Mouse (Mus musculus) spleen, embryonic (tissue): ENCODE measurements around the gene Morf4l1.
"Not testable (repeated sequence)": the region's sequence is repeated elsewhere in the genome, so short reads cannot be mapped to it uniquely, and the experiment has no call there.

Source experiments
- CTCF ChIA-PET: fragments of 350-600 bp; sonication (Branson Sonifier 250); formaldehyde crosslinking; loops from one replicate; lab custom pipeline; 2022; lab: Charles Lee

The Morf4l1 gene

DNA sequence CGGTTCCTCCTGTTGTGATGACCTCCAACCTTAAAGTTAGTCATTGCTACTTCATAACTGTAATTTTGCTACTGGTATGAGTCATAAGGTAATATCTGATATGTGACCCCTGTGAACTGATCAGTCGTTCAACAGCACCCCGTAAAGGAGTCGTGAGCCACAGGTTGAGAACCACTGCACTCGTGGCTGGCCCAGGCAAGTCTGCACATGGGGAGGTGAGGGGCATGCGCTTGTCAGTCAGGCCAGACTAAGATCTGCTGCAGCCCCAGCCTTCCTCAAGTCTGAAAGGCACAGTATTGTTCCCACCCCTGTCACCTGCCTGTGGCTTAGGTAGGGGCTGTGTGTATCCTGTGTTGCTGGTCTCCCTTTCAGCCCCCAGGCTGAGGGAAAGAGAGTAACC lies 45.8 kb downstream of the Morf4l1 start:
- CTCF ChIA-PET: interaction anchor here (0.6 kb wide), 1 partner anchor 1587 kb away, joined by 3 read pairs; no protein-coding TSS in a partner anchor

DNA sequence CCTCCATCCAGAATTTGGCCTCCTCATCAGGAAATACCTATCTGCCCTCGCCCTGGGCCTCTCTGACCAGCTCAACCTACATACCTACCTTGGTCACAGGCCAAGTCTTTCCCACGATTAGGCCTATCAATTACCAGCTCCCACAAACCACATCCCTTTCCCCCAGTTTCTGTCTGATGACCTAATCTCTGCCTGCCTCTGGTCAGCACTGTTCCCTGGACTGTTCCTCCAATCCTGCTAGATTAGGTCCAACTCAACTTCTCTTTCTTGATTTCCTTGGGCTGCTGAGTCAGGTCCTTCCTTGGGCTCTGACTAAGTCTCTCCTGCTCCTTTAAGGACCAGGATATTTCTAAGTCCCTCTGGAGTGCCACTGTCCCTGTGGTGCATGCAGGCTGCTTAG lies 47.2 kb downstream of the Morf4l1 start:
- CTCF ChIA-PET: interaction anchor here (0.7 kb wide), 1 partner anchor 31 kb away, joined by 3 read pairs; no protein-coding TSS in a partner anchor

DNA sequence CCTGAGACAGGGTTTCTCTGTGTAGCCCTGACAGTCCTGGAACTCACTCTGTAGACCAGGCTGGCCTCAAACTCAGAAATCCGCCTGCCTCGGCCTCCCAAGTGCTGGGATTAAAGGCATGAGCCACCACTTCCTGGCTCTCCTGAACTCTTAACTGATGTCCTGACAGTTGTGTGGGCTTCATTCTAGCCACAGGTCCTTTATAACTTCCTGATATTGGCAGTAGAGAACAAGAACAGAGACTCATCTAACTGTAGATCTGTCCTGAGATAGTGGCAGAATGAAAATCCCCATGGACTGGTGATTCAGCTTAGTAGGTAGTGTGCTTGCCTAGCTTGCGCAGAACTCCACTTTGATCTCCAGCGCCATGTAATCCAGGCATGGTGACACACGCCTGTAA lies 53.6 kb downstream of the Morf4l1 start:
- CTCF ChIA-PET: interaction anchor here (0.6 kb wide), 1 partner anchor 13 kb away, joined by 4 read pairs; no protein-coding TSS in a partner anchor

DNA sequence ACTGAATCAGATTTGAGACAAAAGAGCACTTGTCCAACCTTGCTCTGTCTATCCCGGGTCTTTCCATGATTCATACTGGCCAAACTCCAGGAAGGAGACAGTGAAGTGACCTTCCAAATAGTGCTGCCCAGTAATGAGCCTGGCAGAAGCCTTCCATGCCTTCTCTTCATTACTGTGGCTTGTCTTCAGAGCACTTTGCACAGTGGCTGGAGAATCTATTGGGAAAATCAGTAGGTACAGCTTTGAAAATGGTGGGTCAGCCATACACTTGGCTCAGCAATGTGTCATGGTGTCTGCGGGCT lies 54.0 kb downstream of the Morf4l1 start:
- CTCF ChIA-PET: interaction anchor here (0.6 kb wide), 1 partner anchor 13 kb away, joined by 4 read pairs; no protein-coding TSS in a partner anchor

DNA sequence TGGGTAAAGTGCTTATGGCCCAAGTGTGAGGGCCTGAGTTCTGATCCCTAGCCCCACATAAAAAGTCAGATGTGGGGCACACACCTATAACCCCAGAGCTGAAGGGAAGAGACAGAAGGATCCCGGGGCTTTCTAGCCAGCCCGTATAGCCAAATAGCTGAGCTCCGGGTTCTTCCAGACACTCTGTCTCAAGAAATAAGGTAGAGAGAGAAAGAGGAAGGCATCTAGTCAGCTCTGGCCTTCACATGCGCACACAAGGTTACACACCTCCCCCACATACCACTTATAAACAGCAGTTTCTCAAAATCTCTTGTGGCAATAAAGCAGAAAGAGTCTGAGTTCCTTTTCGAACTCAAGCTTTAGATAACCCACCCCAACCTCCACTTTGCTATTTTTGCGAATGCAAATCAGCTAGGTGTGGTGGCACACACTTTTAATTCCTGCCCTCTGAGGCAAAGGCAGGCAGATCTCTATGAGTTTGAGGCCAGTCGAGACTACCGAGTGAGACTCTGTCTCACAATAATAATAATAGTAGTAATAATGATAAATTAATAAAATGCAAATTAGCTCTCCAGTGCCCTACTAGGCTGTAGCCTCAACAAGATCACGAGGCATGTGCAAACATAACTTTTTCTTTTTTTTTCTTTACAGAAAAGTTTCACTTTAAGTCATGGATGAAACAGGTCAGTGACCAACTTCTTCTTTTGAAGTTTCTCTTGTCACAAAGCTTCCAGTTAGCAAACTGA lies 54.6 kb downstream of the Morf4l1 start:
- CTCF ChIA-PET: interaction anchor here (0.6 kb wide), 1 partner anchor 10 kb away, joined by 6 read pairs; no protein-coding TSS in a partner anchor

DNA sequence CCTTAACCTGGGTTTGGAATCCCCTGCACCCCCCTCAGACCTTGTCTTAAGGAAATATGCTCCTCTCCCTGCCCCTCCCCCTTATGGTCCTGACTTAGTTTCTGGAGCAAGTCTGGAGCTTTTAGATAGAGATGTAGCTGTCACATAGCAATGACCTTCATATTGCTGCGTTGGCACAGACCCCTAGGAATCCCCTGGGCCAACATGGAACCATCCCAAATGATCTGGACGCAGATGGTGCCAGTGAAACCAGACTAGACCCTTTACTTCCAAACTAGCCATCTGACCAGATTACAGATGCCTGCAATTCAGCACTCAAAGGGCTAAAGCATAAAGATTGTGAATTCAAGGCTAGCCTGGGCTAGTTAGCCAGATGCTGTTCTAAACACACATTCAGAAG lies 57.9 kb downstream of the Morf4l1 start:
- CTCF ChIA-PET: no interaction called here

DNA sequence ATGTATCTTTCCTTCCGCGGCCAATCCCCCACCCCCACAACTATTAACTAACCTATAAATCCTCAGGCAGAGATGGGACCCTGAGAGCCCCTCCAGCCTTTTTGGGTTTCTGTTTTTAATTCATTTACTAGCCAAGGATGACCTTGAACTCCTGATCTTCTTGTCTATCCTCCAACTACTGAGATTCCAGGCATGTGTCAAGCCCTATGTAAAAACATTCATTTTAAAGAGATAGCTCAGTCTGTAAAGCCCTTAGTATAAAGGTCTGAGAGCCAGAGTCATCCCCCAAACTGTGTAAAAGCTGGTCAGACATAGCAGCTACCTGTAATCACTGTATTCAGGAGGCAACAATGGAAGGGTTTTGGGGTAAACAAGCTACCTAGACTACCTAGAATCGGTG lies 58.7 kb downstream of the Morf4l1 start:
- CTCF ChIA-PET: interaction anchor here (1.0 kb wide), 1 partner anchor 228 kb away, joined by 3 read pairs; no protein-coding TSS in a partner anchor

DNA sequence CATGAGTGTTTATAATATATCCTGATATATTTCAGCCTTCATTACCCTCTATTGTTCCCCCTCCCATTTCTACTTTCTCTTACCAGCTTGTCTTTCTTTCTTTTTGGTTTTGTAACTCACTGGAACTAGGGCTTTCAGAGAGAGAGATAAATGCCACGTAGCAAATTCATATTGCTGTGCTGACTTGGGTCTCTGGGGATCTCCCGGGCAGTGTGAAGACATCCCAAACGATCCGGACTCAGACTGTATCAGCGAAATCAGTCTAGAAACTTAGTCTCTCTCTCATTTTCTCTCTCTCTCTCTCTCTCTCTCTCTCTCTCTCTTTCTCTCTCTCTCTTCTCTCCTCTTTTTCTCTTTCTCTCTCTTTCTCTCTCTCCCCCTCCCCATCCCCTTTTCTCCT lies 59.2 kb downstream of the Morf4l1 start:
- CTCF ChIA-PET: interaction anchor here (0.6 to 1.0 kb wide), 2 partner anchors 16 to 228 kb away, joined by 3 to 5 read pairs; no protein-coding TSS in a partner anchor

DNA sequence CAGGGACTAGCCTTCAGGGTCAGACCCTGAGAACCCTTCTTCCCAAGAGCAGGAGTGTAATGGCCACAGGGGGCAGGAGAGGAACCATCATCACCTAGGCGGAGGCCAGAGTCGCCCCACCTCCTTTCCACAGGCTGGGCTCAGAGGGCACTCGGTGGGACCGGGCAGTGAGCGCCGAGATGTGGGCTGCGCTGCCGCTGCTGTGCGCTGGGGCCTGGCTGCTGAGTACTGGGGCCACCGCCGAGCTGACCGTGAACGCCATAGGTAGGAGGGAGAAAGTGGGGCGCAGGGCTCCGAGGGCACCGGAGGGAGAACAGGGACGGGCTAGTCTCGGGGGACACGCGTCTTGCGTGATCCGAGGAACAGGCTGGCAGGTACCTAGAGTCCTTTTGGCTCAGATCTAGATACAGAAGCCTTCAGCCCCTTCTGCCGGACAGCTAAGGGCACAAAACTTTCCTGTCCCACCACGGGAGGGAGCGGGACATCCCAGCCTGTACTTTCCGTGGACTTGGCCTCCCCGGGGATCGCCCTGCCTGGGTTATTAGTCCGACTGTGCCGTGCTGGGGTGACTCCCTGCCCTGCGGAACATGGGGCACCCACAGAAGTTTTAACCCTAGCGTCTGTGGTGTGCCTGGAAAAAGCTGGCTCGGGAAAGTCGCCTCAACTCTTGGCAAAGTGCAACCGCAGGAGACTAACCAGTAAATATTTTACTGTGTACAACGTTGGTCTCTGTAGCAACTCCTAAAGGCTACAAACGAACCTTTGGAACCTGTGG lies 60.0 kb downstream of the Morf4l1 start:
- CTCF ChIA-PET: interaction anchor here (0.6 to 1.0 kb wide), 2 partner anchors 17 to 227 kb away, joined by 3 to 5 read pairs; no protein-coding TSS in a partner anchor

DNA sequence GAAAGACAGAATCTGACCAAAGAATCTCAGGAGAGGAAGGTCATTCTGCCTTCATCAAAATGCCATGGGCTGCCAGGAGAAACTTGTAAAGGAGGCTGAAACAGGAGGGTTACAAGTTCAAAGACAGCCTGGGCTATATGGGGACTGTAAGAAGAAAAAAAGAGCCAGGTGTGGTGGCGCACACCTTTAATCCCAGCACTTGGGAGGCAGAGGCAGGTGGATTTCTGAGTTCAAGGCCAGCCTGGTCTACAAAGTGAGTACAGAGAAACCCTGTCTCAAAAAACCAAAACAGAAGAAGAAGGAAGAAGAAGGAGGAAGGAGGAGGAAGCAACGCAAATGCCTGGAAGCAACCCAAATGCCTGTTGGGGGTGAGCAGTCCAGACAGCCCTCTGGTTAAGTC lies 60.7 kb downstream of the Morf4l1 start, which contains the start of gene Ctsh:
Gene Ctsh, plus strand, starts transcription at position 301 of the 400 bp plus-strand sequence.
- CTCF ChIA-PET: no interaction called here

DNA sequence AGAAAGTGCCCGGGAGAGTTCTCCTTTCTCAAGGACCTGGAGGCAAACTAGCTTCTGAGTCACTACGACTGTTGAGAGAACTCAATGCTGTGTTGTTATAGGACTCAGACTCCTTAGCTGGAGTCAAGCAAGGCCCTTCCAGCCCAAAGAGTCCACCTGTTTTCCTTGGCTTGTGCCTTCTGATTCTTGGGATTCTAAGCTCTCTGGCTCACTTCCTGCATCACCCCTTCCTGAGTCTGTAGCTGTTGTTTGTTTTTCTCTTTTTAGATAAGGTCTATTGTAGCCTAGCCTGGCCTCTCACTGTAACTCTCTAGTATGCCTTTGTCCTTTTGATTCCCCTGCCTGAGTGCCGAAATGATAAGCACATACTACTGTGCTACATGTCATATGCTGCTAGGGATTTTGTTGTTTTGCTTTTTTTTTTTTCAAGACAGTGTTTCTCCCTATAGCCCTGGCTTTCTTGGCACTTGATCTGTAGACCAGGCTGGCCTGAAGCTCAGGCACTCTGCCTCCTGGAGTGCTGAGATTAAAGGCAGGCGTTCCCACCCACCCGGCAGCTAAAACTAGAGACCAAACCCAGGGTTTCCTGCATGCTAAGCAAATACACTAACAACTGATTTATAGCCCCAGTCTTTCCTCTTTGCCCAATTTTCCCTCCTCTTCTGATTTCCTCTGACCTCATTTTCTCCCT lies 66.5 kb downstream of the Morf4l1 start:
- CTCF ChIA-PET: no interaction called here

DNA sequence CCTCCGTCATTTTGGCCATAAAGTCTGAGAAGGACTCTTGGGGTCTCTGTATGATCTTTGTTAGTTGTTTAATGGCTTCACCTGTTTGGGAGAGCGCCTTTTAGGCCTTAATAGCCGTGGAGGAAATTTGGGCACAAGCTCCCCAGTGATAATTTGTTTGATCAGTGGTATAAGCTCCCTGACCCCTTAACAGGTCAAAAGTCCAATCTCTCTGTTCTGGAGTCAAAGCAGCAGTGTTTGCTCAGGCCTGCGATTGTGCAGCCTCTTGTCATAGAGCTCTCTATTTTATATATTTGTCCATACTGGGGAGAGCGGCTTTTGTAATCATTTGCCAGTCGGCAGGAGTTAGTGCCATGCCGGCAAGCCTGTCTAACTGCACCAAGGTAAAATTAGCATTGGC lies 69.4 kb downstream of the Morf4l1 start:
- CTCF ChIA-PET: no interaction called here

DNA sequence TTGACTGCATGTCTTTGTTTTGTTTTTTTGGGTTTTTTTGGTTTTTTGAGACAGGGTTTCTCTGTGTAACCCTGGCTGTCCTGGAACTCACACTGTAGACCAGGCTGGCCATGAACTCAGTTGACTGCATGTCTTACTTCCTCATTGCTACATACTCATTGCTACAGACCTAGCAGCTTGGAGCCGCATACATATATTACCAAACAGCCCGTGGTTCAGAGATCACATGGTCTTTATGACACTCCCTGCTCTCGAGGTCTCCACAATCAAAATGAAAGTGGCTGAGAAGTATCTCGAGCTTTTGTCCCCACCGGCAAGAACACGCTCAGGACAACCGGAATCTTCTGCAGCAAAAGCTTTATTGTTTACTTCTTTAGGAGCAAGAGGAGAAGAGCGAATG lies 71.7 kb downstream of the Morf4l1 start:
- CTCF ChIA-PET: not testable (repeated sequence)
